Mouse (Mus musculus): ENCODE data around the gene Dctn3. TPM values are rescaled to one million over a fixed set of nuclear protein-coding genes. Genes with fewer than 3 reads are reported as not detected.
"Not testable (repeated sequence)": the region's sequence is repeated elsewhere in the genome, so short reads cannot be mapped to it uniquely, and the experiment has no call there.

The Dctn3 gene
- polyA plus RNA-seq, 1 experiment from 2014 or later, result 191 TPM

DNA sequence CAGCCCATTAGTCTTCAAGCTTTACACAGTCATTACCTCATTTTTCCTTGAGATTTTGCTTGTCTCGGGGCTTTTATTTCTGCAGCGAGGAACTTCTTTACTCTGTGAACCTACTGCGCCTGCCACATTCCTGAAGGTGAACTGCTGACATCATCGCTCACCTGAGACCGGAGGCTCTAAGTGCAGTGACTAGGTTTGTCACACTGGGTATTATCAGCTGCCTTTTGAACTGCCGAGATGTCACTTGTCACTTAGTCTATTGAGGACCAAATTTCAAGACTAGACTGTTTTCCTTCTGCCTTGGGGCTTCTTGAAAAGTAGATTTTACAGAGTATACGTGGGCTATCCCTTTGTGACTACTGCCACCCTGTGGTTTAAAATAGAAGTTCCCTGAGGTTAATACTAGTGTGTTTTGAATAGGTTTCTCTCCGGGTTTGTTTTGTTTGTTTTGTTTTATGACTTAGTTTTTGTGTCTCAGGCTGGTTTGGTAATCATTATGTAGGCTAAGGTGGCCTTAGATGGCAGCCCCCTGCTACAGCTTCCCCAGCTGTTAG is 14.7 kb downstream of the Dctn3 start:
- H3K27ac ChIP-seq, result no peak overlapping the region
- H3K27me3 ChIP-seq, result peaks cover 16% of the 10 kb centered on the region; the same call in 1 of the 2 replicates
- H3K4me3 ChIP-seq, result no peak overlapping the region
- WGBS, result 43% methylated on average over 8 of the region's 8 CpGs
- H3K36me3 ChIP-seq, result no peaks in the 10 kb centered on the region
- peaks cover 51% of the 10 kb centered on the region for H3K4me1 ChIP-seq
- H3K9ac ChIP-seq, result no peak overlapping the region
- no peaks in the 10 kb centered on the region for H3K9me3 ChIP-seq (replicated peaks)
- no peak for ATAC-seq (ENCODE audit: low FRiP score)
- H3K4me2 ChIP-seq (replicated peaks), result no peak overlapping the region

DNA sequence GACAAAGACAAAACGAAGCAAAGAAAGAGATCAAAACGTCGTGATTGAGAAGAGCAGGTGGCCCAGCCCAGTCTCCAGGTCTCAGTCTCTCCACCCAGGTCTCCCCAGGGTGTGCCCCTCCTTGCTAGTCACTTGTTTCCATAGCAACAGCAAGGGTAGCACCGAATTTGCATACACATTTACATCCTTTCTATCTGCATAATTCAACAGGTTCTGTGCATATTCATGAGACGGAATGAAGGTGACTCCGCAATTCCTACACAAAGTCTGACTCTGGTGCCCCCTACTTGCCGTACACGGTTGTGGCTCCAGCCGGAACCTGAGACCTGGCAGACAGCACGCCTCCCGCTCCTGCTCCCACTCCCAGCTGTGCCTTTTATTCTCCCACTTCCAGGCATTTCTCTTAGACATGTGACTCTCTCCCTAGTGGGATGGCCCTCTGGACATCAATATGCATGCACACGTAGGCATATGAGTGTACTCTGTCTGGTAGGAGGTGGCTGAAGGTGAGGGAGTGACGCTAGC is 15.9 kb downstream of the Dctn3 start:
- H3K9me3 ChIP-seq (replicated peaks), result no peaks in the 10 kb centered on the region
- peak; percentile 86 for ATAC-seq (ENCODE audit: low FRiP score)
- peak overlapping the region; percentile 31 for H3K4me2 ChIP-seq (replicated peaks)
- peaks cover 43% of the 10 kb centered on the region for H3K4me1 ChIP-seq
- 3% methylated on average over 13 of the region's 13 CpGs for WGBS
- H3K27me3 ChIP-seq, result peaks cover 16% of the 10 kb centered on the region; the same call in 1 of the 2 replicates
- H3K9ac ChIP-seq, result no peak overlapping the region
- H3K27ac ChIP-seq, result peak overlapping the region; percentile 66
- no peak overlapping the region for H3K4me3 ChIP-seq
- no peaks in the 10 kb centered on the region for H3K36me3 ChIP-seq

DNA sequence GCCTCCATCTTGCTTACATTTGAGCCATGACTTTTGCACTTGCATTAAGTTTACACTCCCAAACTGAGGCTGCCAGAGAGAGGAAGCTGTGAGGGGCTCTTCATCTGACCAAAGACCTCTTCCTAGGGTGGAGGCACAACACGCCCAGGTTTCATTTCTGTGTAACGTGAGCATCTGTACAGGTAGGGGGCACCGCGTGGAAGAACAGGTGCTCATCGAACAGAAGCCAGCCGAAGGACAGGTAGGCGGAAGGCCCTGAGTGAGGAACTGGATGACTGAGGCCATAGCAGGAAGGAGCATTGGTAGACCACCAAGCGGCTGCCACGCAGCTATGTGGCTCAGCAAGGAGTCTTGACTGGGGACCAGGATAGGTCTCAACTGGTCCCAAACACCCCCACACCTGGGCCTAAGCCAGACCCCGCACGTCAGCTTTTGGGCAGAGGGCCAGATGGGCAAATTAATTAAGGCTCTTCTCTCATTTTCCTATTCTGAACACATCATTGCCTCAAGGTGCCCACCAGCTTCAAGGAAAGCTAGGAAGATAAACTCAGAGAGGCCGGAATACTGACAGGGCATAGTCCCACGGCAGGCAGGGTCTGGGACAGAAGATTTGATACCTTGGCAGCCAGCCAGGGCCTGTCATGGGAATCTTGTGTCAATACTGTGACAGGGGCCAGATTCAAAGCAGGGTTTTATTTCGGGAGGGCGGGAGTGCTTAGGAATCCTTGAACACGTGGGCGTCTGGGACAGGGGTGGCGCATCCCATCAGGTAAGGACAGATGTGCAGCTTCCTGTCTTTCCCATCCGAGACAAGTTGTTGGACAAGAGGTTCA is 16.8 kb downstream of the Dctn3 start:
- 59% methylated on average over 19 of the region's 19 CpGs for WGBS
- peaks cover 16% of the 10 kb centered on the region; the same call in 1 of the 2 replicates for H3K27me3 ChIP-seq
- H3K9me3 ChIP-seq (replicated peaks), result no peaks in the 10 kb centered on the region
- H3K4me3 ChIP-seq, result no peak overlapping the region
- 0 out of 2 replicates have a peak, but pooled peaks have one; percentile 21 for ATAC-seq (ENCODE audit: low FRiP score)
- H3K27ac ChIP-seq, result peak overlapping the region; percentile 24; the same call in 1 of the 2 replicates
- no peak overlapping the region for H3K9ac ChIP-seq
- peaks cover 34% of the 10 kb centered on the region for H3K4me1 ChIP-seq
- H3K4me2 ChIP-seq (replicated peaks), result peak overlapping the region; percentile 24
- H3K36me3 ChIP-seq, result no peaks in the 10 kb centered on the region

DNA sequence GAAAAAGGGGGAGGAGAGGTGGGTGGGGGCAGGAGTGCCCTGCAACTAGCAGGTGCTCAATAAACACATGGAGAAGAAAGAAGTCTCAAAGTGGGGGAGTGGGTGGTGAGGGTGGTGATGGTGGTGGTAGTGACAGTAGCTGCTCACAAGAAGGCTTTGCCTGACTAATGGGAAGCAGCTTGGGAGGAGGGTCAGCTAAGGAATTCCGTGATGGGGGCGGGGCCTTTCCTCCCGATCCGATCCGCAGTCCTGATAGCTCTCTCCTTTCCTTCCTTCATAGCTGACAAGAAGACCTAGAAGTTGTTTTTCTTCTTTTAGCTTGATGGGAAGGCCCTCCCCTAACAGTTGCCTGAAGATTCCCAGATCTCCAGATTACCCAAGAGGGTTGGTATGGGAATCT is 18.3 kb downstream of the Dctn3 start:
- no peak overlapping the region for H3K4me2 ChIP-seq (replicated peaks)
- H3K9me3 ChIP-seq (replicated peaks), result no peaks in the 10 kb centered on the region
- H3K27me3 ChIP-seq, result peaks cover 16% of the 10 kb centered on the region; the same call in 1 of the 2 replicates
- H3K36me3 ChIP-seq, result no peaks in the 10 kb centered on the region
- ATAC-seq (ENCODE audit: low FRiP score), result no peak
- H3K9ac ChIP-seq, result no peak overlapping the region
- H3K27ac ChIP-seq, result no peak overlapping the region
- peaks cover 33% of the 10 kb centered on the region for H3K4me1 ChIP-seq
- 0% methylated on average over 5 of the region's 5 CpGs for WGBS
- no peak overlapping the region for H3K4me3 ChIP-seq

DNA sequence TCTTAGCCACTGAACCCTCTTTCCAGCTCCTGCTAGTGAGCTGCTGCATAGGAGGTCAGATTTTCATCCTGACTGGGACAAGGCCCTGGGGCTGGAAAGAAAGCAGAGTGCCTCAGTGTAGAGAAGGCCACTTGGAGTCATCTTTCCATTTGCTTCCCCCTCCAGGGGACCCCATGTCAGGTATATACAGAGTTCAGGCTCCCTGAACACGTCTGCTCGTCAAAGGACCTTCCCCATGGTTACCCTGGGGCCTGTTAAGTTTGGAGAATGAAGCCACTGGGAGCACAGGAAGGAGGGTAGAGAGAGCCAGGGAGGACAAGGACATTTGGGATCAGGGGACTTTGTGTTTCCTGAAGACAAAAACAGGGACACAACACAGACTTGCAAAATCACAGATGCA is 20.7 kb downstream of the Dctn3 start:
- Histone ChIP-seq H3K27me3 (peaks cover 16% of the 10 kb centered on the region; the same call in 1 of the 2 replicates), H3K4me1 (peaks cover 23% of the 10 kb centered on the region)
- not testable (repeated sequence) for H3K9me3 ChIP-seq (replicated peaks); H3K9ac ChIP-seq; H3K27ac ChIP-seq; H3K4me3 ChIP-seq; H3K4me2 ChIP-seq (replicated peaks); H3K36me3 ChIP-seq; ATAC-seq (ENCODE audit: low FRiP score)
- 69% methylated on average over 2 of the region's 2 CpGs for WGBS

DNA sequence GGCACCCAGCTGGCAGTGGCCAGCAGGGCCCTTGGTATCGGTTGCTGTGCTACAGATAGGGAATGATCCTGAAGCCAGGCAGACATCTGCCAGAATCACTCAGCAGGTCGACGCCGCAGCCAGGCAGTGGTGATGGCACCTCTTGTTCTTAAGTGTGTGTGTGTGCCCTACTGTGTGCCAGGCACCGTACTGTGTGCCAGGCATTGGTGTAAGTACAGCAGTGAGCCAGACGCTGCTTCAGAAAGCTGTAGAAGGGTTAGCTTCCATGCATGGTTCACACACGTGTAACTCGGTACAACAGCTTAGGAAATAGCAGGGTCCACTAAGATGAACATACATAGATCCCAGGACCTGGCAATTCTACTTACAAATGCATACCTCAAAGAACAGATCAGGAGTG is 22.7 kb downstream of the Dctn3 start:
- not testable (repeated sequence) for H3K9me3 ChIP-seq (replicated peaks); ATAC-seq (ENCODE audit: low FRiP score); H3K4me1 ChIP-seq; H3K9ac ChIP-seq; H3K27ac ChIP-seq; H3K36me3 ChIP-seq; H3K27me3 ChIP-seq; H3K4me3 ChIP-seq; H3K4me2 ChIP-seq (replicated peaks)
- WGBS, result no CpG with 5 or more reads among the region's 8 CpGs

DNA sequence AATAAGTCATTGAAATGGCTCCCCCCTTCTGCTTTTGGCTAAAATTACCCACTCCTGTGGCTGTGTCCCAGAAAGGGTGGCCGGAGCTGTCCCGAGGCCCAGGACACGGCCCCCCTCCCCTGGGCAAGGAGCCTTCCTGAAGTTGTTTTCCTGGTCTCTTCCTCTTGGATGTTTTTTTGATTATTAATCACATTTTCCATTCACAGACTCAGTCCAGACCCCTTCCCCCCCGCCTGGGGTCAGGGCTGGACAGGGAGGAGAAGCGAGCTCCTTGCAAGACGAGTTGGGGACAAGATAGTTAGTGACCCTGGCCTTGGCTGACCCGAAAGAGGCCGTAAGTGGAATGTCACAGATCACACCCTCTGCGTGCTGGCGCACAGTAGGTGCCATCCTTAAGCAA is 23.2 kb downstream of the Dctn3 start, which contains the start of gene Il11ra1:
TSS of gene Il11ra1 (plus strand) at position 207 of the 400 bp plus-strand sequence.
- 58% methylated on average over 9 of the region's 10 CpGs for WGBS
- H3K4me2 ChIP-seq (replicated peaks), result peak within 1 kb of the TSS; percentile 31; the same call in 1 of the 2 replicates

DNA sequence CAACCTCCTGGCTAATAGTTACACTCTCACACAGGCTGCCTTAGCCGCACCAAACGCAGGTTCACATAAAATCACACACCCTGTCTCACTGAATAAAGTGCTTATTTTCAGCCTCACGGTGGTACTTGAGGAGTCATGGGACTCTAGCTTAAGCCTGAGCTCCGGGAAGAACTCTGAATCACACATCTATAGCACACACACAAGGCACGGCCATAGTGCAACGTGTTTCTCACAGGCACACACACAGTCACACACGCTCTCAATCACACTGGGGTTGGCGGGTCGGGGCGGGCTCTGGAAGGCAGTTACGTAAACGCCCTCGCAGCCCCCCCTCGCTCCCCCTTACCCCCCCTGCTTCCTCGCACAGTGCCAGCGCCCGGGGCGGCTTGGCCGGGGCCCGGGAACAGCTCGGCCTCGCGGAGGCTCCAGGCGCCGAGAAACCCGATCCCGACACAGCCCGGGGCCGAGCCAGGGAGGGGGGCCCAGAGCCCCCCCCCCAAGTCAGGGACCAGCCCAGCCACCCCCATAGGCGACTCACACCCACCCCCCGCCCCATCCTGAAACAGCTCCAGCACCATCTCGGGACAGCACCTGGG is 24.5 kb downstream of the Dctn3 start:
- H3K27ac ChIP-seq, H3K4me3 ChIP-seq: not testable (repeated sequence)
- 5% methylated on average over 23 of the region's 32 CpGs for WGBS

More for the DNA sequence above, 23.2 kb downstream of the Dctn3 start, which contains the start of gene Il11ra1:
- H3K9ac ChIP-seq; H3K27me3 ChIP-seq; ATAC-seq (ENCODE audit: low FRiP score); H3K36me3 ChIP-seq; H3K9me3 ChIP-seq (replicated peaks); H3K27ac ChIP-seq; H3K4me1 ChIP-seq; H3K4me3 ChIP-seq: not testable (repeated sequence)

DNA sequence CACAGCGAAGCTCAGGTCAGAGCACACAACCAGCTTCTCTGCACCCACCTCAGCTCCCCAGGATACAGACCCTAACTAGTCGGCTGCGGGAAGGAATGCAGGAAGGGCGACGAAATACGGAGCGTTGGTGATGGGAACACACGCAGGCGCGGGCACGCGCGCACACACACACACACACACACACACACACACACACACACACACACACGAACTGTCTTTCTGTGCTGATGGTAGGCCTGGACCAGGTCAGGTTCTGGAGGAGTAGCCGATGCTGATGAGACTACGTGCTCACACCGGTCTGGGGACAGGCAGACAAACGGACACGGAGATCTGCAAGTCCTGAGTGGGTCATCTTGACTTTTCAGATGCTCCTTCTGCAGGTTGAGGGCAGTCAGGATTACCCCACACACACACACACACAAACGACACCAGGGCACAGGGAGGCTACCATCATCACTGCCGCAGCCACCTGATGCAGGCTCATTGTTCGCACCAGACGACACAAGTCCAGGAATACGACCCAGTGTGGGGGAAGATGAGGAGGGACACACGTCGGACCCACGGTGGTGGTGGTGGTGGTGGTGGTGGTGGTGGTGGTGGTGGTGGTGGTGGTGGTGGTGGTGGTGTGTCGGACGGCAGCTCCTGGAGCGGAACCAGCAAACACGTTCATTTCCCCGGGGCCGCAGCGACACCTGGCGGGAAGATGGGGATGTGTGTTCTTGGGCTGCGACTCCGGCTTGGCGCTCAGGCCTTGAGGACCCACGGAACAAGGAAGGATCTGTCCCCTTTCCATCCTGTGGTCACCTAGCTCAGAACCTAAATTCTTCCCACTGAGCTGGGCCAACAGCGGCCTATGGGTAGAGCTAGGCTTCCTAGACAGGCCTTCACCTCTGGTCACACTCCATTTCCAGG is 25.8 kb downstream of the Dctn3 start, which contains the start of gene Cntfr:
TSS of gene Cntfr (minus strand) at position 160 of the 912 bp plus-strand sequence.
- H3K9me3 ChIP-seq (replicated peaks); H3K27me3 ChIP-seq; H3K9ac ChIP-seq; H3K27ac ChIP-seq; ATAC-seq (ENCODE audit: low FRiP score); H3K36me3 ChIP-seq; H3K4me1 ChIP-seq: not testable (repeated sequence)
- H3K4me2 ChIP-seq (replicated peaks), result peak within 1 kb of the TSS; percentile 41; the same call in 1 of the 2 replicates
- peak within 1 kb of the TSS; percentile 25; the same call in 1 of the 2 replicates for H3K4me3 ChIP-seq
- WGBS, result 17% methylated on average over 28 of the region's 40 CpGs

More for the DNA sequence above, 24.5 kb downstream of the Dctn3 start:
- H3K4me2 ChIP-seq (replicated peaks), result peak overlapping the region; percentile 31
- H3K9me3 ChIP-seq (replicated peaks); ATAC-seq (ENCODE audit: low FRiP score); H3K36me3 ChIP-seq; H3K27me3 ChIP-seq; H3K4me1 ChIP-seq; H3K9ac ChIP-seq: not testable (repeated sequence)

DNA sequence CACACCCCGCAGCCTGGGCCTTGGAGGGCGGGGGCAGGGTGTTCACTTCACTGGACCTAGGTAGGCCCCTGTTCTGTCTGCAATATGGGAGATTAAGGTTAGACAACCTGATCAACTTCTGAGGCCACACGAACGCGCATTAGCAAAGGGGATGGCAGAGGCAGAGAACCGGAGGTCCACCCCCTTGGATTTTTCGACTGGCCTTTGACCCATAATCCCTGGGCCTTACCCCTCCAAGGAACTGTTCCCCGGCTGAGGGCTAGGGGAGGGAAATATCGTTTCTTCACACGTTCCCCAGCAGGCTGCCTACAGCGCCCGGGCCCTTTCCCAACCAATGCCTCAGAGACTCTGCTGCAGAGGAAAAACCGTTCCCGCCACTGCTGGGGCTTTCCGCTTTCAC is 26.5 kb downstream of the Dctn3 start:
- not testable (repeated sequence) for H3K4me3 ChIP-seq; ATAC-seq (ENCODE audit: low FRiP score)
- 6% methylated on average over 12 of the region's 15 CpGs for WGBS

DNA sequence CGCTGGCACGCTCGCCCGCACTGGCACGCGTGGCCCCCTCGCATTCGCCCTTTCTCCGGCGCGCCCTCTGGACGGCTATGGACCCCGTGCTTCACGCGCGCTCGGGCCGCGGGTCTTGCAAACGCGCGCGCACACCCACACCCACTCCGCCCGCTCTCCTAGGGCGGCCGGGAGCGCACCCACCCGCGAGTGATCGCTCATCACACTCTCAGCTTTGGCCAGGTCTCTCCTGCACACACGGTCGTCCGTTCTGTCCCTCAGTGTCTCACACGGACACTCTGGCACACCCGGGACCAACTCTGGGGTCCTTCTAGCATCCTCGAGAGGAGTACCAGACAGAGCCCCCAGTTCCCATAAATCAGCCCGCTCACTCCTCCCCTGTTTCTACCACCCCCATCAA is 27.2 kb downstream of the Dctn3 start:
- H3K27ac ChIP-seq; H3K36me3 ChIP-seq; H3K27me3 ChIP-seq; H3K9me3 ChIP-seq (replicated peaks); H3K9ac ChIP-seq; H3K4me1 ChIP-seq; ATAC-seq (ENCODE audit: low FRiP score): not testable (repeated sequence)
- peak overlapping the region; percentile 41; the same call in 1 of the 2 replicates for H3K4me2 ChIP-seq (replicated peaks)
- H3K4me3 ChIP-seq, result peak overlapping the region; percentile 25
- WGBS, result 5% methylated on average over 15 of the region's 38 CpGs

More for the DNA sequence above, 26.5 kb downstream of the Dctn3 start:
- not testable (repeated sequence) for H3K36me3 ChIP-seq; H3K27me3 ChIP-seq; H3K4me1 ChIP-seq; H3K27ac ChIP-seq; H3K9ac ChIP-seq; H3K4me2 ChIP-seq (replicated peaks); H3K9me3 ChIP-seq (replicated peaks)
